Mouse (Mus musculus) forebrain, embryonic 12.5 days (tissue): ENCODE measurements around the gene Mast4. TPM values are rescaled to one million over a fixed set of nuclear protein-coding genes. Genes with fewer than 3 reads are reported as not detected.

Source experiments
- ATAC-seq: fragments of 200-750 bp; cut with Nextera tagmentation; 2 replicates; pipeline ENCODE4 v1.8.0; 2017; ENCODE audit warnings: moderate TSS enrichment; ENCODE audit not compliant: low FRiP score
- H3K27ac ChIP-seq: fragments of 300-500 bp; sonication (generic); 2 replicates; pipeline ENCODE4 v1.5.1; 2016; ENCODE audit warnings: mild to moderate bottlenecking
- H3K27me3 ChIP-seq: fragments of 300-500 bp; sonication (generic); 2 replicates; pipeline ENCODE4 v1.6.1; 2016; ENCODE audit warnings: mild to moderate bottlenecking
- H3K36me3 ChIP-seq: fragments of 300-500 bp; sonication (generic); replicated peaks from 2 replicates; pipeline ENCODE4 v1.6.1; 2016; ENCODE audit warnings: mild to moderate bottlenecking
- H3K4me1 ChIP-seq: fragments of 300-500 bp; sonication (generic); 2 replicates; pipeline ENCODE4 v1.6.1; 2016
- H3K4me2 ChIP-seq: fragments of 300-500 bp; sonication (generic); 2 replicates; pipeline ENCODE4 v1.6.1; 2016; ENCODE audit warnings: mild to moderate bottlenecking, moderate library complexity
- H3K4me3 ChIP-seq: fragments of 300-500 bp; sonication (generic); replicated peaks from 2 replicates; pipeline ENCODE4 v1.5.1; 2016; ENCODE audit warnings: mild to moderate bottlenecking
- H3K9ac ChIP-seq: fragments of 300-500 bp; sonication (generic); 2 replicates; pipeline ENCODE4 v1.6.1; 2016; ENCODE audit warnings: mild to moderate bottlenecking
- H3K9me3 ChIP-seq: fragments of 300-500 bp; sonication (generic); 2 replicates; pipeline ENCODE4 v1.6.1; 2016
- WGBS: fragments of 180-500 bp; shearing (Covaris S2); methylation state at CpG from one replicate; pipeline ENCODE4 v1.1.7; 2016; 5-methylcytosine and 5-hydroxymethylcytosine counted together
- polyA plus RNA-seq: library from polyadenylated mRNA; unstranded; fragments of >200 nt; fragmentation: Nextera tagmentation; extraction: Ambion mirVana; gene quantifications from 2 replicates; pipeline ENCODE4 v1.2.1, GENCODE M21; 2016

Gene Mast4
- polyA plus RNA-seq, 1 experiment from 2014 or later = 21.5 TPM

GRCm38 (mm10) chr13:103052661-103053060 lies 281.6 kb downstream of the Mast4 start:
- no peak overlapping the region for H3K9ac ChIP-seq
- H3K4me1 ChIP-seq = peaks cover 9% of the 10 kb centered on the region
- H3K27ac ChIP-seq = no peak overlapping the region
- H3K9me3 ChIP-seq = no peaks in the 10 kb centered on the region
- H3K4me2 ChIP-seq = no peak overlapping the region
- no peaks in the 10 kb centered on the region for H3K27me3 ChIP-seq
- 58% methylated on average over 7 of the region's 7 CpGs for WGBS
- H3K36me3 ChIP-seq = no peaks in the 10 kb centered on the region
- no peak overlapping the region for H3K4me3 ChIP-seq
- ATAC-seq = no peak

- no peak for ATAC-seq
- Histone ChIP-seq H3K4me2 (no peak overlapping the region), H3K27me3 (no peaks in the 10 kb centered on the region), H3K27ac (no peak overlapping the region), H3K4me1 (peaks cover 7% of the 10 kb centered on the region; the same call in 1 of the 2 replicates), H3K9me3 (no peaks in the 10 kb centered on the region), H3K36me3 (no peaks in the 10 kb centered on the region), H3K4me3 (no peak overlapping the region), H3K9ac (no peak overlapping the region)
- WGBS = 83% methylated on average over 7 of the region's 7 CpGs
Observed at GRCm38 (mm10) chr13:103048954-103049353, 285.3 kb downstream of the Mast4 start.

DNA sequence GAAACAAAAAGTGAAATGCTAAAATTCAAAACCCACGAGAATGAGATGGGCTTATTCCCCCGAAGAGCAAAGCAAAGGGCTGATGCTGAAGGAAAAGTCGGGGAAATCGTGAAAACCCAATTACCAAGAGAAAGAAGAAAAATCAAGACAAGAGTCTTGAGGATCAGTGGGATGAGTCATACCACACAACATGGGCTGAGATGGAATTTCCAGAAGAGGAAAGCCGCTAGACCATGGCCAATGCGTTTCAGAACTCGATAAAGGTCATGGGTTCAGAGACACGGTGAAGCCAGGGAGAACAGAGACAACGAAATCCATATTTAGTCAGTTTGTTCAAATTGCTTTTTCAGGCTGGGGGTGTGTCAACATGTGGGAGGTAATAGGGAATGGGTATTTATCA lies 290.6 kb downstream of the Mast4 start:
- Histone ChIP-seq H3K36me3 (no peaks in the 10 kb centered on the region), H3K27ac (no peak overlapping the region), H3K9me3 (no peaks in the 10 kb centered on the region), H3K4me1 (no peaks in the 10 kb centered on the region), H3K4me3 (no peak overlapping the region), H3K9ac (no peak overlapping the region), H3K27me3 (no peaks in the 10 kb centered on the region), H3K4me2 (no peak overlapping the region)
- no peak for ATAC-seq
- 93% methylated on average over 9 of the region's 9 CpGs for WGBS

DNA sequence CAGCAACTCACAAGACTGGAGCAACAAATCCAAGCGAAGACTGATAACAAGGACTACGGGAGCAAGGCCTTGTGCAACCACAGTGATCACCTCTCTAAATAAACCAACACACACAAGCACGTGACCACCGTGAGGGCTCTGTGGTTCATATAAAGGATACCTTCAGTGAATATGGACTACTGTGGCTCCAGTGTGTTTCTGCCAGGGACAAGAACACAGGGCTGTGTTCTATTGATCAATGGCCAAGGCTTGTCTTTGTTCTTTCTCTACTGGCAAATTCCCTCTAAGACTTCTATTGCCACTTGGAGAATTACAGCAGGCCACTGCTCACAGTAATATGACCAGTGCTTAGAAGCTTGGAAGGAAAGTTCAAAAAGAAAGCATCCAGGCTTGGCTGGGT lies 291.3 kb downstream of the Mast4 start:
- Histone ChIP-seq H3K27ac (no peak overlapping the region), H3K27me3 (no peaks in the 10 kb centered on the region), H3K4me2 (no peak overlapping the region), H3K4me1 (no peaks in the 10 kb centered on the region), H3K4me3 (no peak overlapping the region), H3K9me3 (no peaks in the 10 kb centered on the region), H3K36me3 (no peaks in the 10 kb centered on the region), H3K9ac (no peak overlapping the region)
- 83% methylated on average over 4 of the region's 4 CpGs for WGBS
- no peak for ATAC-seq

GRCm38 (mm10) chr13:103037466-103037865 lies 296.8 kb downstream of the Mast4 start:
- no peak overlapping the region for H3K4me2 ChIP-seq
- no peaks in the 10 kb centered on the region for H3K9me3 ChIP-seq
- H3K4me3 ChIP-seq = no peak overlapping the region
- H3K9ac ChIP-seq = no peak overlapping the region
- H3K27ac ChIP-seq = 0 out of 2 replicates have a peak overlapping the region, but pooled peaks have one; percentile 25
- 33% methylated on average over 5 of the region's 5 CpGs for WGBS
- no peaks in the 10 kb centered on the region for H3K27me3 ChIP-seq
- peaks cover 6% of the 10 kb centered on the region; the same call in 1 of the 2 replicates for H3K4me1 ChIP-seq
- H3K36me3 ChIP-seq = no peaks in the 10 kb centered on the region
- no peak for ATAC-seq

- Histone ChIP-seq H3K4me1 (peaks cover 3% of the 10 kb centered on the region; the same call in 1 of the 2 replicates), H3K36me3 (no peaks in the 10 kb centered on the region), H3K9ac (no peak overlapping the region), H3K27ac (no peak overlapping the region), H3K4me3 (no peak overlapping the region), H3K4me2 (no peak overlapping the region), H3K9me3 (no peaks in the 10 kb centered on the region), H3K27me3 (no peaks in the 10 kb centered on the region)
- ATAC-seq = no peak
- 87% methylated on average over 5 of the region's 5 CpGs for WGBS
Observed at GRCm38 (mm10) chr13:103029377-103029776, 304.9 kb downstream of the Mast4 start.

DNA sequence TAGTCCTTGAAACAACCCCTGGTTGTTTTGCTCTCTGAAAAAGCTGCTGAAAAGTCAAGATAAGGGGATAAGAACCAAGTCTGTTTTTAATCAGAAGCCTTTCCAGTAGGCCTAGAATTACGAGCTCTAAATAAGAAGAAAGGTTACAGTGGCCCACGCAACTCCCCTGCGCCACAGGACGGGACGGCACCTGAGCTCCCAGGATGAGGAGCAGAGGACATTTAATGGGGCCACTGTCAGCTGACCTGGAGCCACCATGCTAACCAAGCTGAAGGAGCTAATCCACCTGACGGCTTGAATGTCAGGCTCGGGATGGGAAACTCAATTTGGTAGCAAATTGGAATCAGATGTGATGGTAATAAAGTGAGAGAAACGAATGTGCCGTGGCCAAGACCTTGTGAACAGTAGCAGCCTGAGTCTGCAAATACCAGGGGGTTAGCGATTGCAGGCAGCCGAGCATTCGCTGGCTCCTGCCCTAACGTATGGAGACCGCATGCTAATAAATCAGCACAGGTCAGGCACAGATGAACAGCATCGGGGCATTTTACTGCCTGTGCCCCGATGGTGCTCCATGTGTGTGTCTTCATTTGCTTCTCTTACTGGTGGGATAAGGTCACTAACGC lies 306.7 kb downstream of the Mast4 start:
- Histone ChIP-seq H3K4me2 (no peak overlapping the region), H3K4me3 (no peak overlapping the region), H3K4me1 (peaks cover 3% of the 10 kb centered on the region), H3K27ac (no peak overlapping the region), H3K27me3 (no peaks in the 10 kb centered on the region), H3K36me3 (no peaks in the 10 kb centered on the region), H3K9ac (no peak overlapping the region), H3K9me3 (no peaks in the 10 kb centered on the region)
- ATAC-seq = peak; percentile 44; the same call in 1 of the 2 replicates
- WGBS = 78% methylated on average over 17 of the region's 17 CpGs

DNA sequence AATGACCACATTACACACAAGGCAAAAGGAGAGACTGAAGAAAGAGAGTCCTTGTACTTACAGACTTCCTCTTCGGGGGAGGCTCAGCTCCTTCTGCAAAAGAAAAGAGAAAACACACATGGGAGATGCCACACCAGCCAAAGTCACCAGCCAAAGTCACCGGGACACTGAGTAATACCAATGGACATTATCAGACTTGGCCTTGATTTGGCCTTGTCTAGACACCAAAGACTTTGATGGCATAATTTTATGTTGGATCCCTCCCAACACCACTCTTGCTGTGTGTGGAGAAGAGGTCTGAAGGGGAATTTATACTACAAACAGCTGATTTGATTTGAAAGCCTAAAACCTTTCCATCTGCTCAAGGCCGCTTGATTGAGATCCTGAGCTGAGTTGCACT lies 308.8 kb downstream of the Mast4 start:
- H3K4me3 ChIP-seq = no peak overlapping the region
- H3K4me2 ChIP-seq = no peak overlapping the region
- ATAC-seq = no peak
- H3K27ac ChIP-seq = no peak overlapping the region
- no peak overlapping the region for H3K9ac ChIP-seq
- H3K4me1 ChIP-seq = peaks cover 3% of the 10 kb centered on the region
- H3K9me3 ChIP-seq = no peaks in the 10 kb centered on the region
- no peaks in the 10 kb centered on the region for H3K27me3 ChIP-seq
- H3K36me3 ChIP-seq = no peaks in the 10 kb centered on the region
- WGBS = 76% methylated on average over 3 of the region's 3 CpGs

GRCm38 (mm10) chr13:103018481-103018880 lies 315.8 kb downstream of the Mast4 start:
- Histone ChIP-seq H3K9ac (no peak overlapping the region), H3K36me3 (no peaks in the 10 kb centered on the region), H3K4me1 (peaks cover 6% of the 10 kb centered on the region), H3K9me3 (no peaks in the 10 kb centered on the region), H3K27me3 (no peaks in the 10 kb centered on the region), H3K27ac (no peak overlapping the region), H3K4me3 (no peak overlapping the region), H3K4me2 (no peak overlapping the region)
- ATAC-seq = no peak
- WGBS = 70% methylated on average over 6 of the region's 6 CpGs

- Histone ChIP-seq H3K4me2 (no peak overlapping the region), H3K27ac (no peak overlapping the region), H3K9me3 (no peaks in the 10 kb centered on the region), H3K36me3 (no peaks in the 10 kb centered on the region), H3K4me1 (peaks cover 6% of the 10 kb centered on the region), H3K9ac (no peak overlapping the region), H3K4me3 (no peak overlapping the region), H3K27me3 (no peaks in the 10 kb centered on the region)
- ATAC-seq = no peak
- WGBS = 91% methylated on average over 3 of the region's 3 CpGs
Observed at GRCm38 (mm10) chr13:103017661-103018060, 316.6 kb downstream of the Mast4 start.

DNA sequence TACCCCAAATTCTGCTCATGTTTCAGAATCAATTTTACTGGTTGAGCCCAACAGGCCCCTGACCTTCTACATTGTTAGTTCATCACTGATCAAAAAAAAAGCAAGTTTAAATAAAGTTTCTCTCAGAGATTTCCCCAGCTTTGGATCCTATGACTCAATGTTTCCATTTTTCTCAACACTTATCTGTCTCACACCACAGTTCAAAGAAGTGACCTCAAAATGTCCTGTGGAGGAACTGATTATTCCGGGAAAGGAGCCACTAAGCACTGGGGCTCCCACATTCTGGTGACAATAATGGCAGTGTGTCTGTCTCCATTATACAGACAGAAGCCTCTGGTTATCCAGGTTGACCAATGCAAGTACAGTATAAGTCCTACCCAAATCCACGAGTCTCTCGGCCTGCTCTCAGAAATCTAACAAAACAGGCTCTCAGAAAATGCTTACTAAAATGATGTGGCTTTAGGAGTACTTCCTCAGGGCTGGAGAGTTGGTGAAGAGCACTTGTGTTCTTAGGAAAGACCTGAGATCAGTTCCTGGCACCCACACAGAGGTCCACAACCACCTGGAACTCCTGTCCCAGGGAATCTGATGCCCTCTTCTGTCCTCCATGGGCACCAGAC lies 319.1 kb downstream of the Mast4 start:
- no peaks in the 10 kb centered on the region for H3K36me3 ChIP-seq
- H3K27me3 ChIP-seq = no peaks in the 10 kb centered on the region
- H3K4me2 ChIP-seq = no peak overlapping the region
- H3K9ac ChIP-seq = no peak overlapping the region
- H3K4me3 ChIP-seq = no peak overlapping the region
- no peak for ATAC-seq
- WGBS = 92% methylated on average over 3 of the region's 3 CpGs
- peaks cover 6% of the 10 kb centered on the region for H3K4me1 ChIP-seq
- no peak overlapping the region for H3K27ac ChIP-seq
- H3K9me3 ChIP-seq = no peaks in the 10 kb centered on the region

DNA sequence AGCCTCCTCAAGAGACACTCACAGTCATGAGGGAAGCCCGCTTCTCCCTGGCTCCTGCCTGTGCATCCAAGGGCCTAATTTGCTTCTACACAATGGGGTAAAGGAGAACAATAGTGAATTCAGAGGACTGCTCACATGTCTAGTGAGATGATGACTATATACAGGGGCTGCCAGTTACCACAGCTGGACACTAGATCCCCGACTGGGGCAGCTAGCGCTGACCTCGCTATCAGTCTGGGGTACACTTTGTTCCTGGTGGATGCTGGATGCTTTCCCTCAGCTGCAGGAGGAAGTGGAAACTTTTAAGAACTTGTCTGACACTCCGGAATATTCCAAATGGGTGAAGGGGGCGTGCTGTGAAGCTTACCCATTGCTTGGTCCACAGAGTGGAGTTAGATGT lies 319.7 kb downstream of the Mast4 start:
- no peak for ATAC-seq
- Histone ChIP-seq H3K9ac (no peak overlapping the region), H3K9me3 (no peaks in the 10 kb centered on the region), H3K4me2 (no peak overlapping the region), H3K36me3 (no peaks in the 10 kb centered on the region), H3K27me3 (no peaks in the 10 kb centered on the region), H3K27ac (no peak overlapping the region), H3K4me3 (no peak overlapping the region), H3K4me1 (peaks cover 6% of the 10 kb centered on the region)
- WGBS = 43% methylated on average over 6 of the region's 6 CpGs

GRCm38 (mm10) chr13:103014222-103014621 lies 320.1 kb downstream of the Mast4 start:
- Histone ChIP-seq H3K27me3 (no peaks in the 10 kb centered on the region), H3K9me3 (no peaks in the 10 kb centered on the region), H3K9ac (no peak overlapping the region), H3K4me1 (peaks cover 6% of the 10 kb centered on the region), H3K4me2 (no peak overlapping the region), H3K4me3 (no peak overlapping the region), H3K36me3 (no peaks in the 10 kb centered on the region), H3K27ac (no peak overlapping the region)
- 20% methylated on average over 1 of the region's 1 CpGs for WGBS
- no peak for ATAC-seq
